19 mouse cellular contexts compared by ENCODE assay signal in genomic region chr9:101999690-102000089, GRCm38 (mm10).
"Had no signal": no experiment of that assay in that cellular context is flagged by ENCODE, and none has a peak within 500 bp of the region (broad histone marks: within the 10 kb centered on the region; RNA-seq: fewer than 3 reads in every experiment).

No protein-coding gene starts in this region.

- ATAC-seq: midbrain, embryonic 13.5 days; midbrain, embryonic 16.5 days had no signal

- H3K9ac ChIP-seq: lung, embryonic 14.5 days; midbrain, embryonic 13.5 days; neural tube, embryonic 13.5 days; neural tube, embryonic 15.5 days; stomach, embryonic 15.5 days had no signal

- H3K27me3 ChIP-seq: midbrain, embryonic 13.5 days; neural tube, embryonic 13.5 days; neural tube, embryonic 15.5 days; stomach, embryonic 15.5 days had no signal

- H3K36me3 ChIP-seq: stomach, embryonic 15.5 days had no signal

- H3K9me3 ChIP-seq: midbrain, embryonic 10.5 days; midbrain, embryonic 13.5 days; neural tube, embryonic 13.5 days; neural tube, embryonic 15.5 days; stomach, embryonic 15.5 days had no signal

- DNase-seq: lung, adult 18-20 months; lung, postnatal 10 days; lung, postnatal 4 days; retina, postnatal 1 day; right cerebral cortex, adult 18-20 months; right cerebral cortex, postnatal 25 days; right cerebral cortex, postnatal 4 days; spleen, adult 18-20 months; thymus, adult 18-20 months; thymus, postnatal 14 days; thymus, postnatal 36 days had no signal

- H3K4me3 ChIP-seq: midbrain, embryonic 10.5 days; midbrain, embryonic 13.5 days; myocyte; neural tube, embryonic 13.5 days; neural tube, embryonic 15.5 days; stomach, embryonic 15.5 days had no signal

- H3K4me2 ChIP-seq: lung, embryonic 14.5 days; midbrain, embryonic 13.5 days; neural tube, embryonic 13.5 days; neural tube, embryonic 15.5 days; stomach, embryonic 15.5 days had no signal

- H3K4me1 ChIP-seq: stomach, embryonic 15.5 days had no signal

- H3K27ac ChIP-seq: midbrain, embryonic 10.5 days; midbrain, embryonic 13.5 days; neural tube, embryonic 13.5 days; neural tube, embryonic 15.5 days; stomach, embryonic 15.5 days had no signal
